Mouse (Mus musculus) neutrophil, adult 5-6 weeks (primary cell): ENCODE measurements around the gene Klf6. TPM values are rescaled to one million over a fixed set of nuclear protein-coding genes. Genes with fewer than 3 reads are reported as not detected.
A peak's percentile ranks its signal among the peaks of the same experiment; 100 is the strongest.

Experiments used
- ATAC-seq: fragments of 151-379, 151-347 bp; 2 replicates; pipeline ENCODE4 v1.8.0; 2017; ENCODE audit warnings: mild to moderate bottlenecking, moderate TSS enrichment; ENCODE audit not compliant: insufficient number of reproducible peaks, poor library complexity, low FRiP score, severe bottlenecking; ENCODE audit errors: extremely low read depth
- total RNA-seq: library from RNA; stranded (forward); fragments of 200-1000 nt; gene quantifications from 2 replicates; pipeline ENCODE4 v1.2.3, GENCODE M21; 2017

The Klf6 gene
- 607 and 625 TPM in 2 replicates for total RNA-seq

DNA sequence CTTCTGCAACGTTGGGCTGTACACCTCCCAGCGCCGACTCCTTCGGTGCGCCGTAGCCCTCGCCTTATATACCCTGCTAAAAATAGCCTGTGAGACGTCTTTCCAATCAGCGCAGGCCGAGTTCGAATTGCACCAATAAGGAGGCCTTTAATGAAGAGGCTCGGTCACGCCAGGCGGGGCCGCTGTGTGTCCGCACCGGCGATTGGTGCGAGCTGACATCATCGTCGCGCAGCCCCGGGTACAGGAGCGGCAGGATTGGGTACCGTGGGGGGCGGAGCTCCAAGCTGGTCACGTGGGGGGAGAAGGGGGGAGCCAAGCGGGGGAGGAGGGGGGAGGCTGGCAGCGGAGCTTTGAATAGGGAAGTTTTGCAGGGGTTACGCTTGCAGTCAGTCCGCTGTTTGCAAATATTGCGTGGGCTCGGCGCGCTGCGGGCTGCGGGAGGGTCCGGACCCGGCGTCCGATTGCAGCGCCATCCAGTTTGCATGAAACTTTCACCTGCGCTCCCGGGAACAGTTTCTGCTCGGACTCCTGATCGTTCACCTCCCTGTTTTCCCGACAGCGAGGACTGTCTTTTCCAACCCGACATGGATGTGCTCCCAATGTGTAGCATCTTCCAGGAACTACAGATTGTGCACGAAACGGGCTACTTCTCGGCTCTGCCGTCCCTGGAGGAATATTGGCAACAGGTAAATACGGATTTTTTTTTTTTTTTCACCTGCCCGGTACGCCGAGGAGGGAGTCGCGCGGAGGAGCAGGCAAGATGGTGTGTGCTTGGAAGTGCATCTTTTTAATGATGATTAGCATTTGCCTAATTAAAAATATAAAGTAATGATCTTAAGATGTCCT lies at the start of gene Klf6:
Klf6 (plus strand) TSS at position 326 of the 846 bp plus-strand sequence.
- ATAC-seq, result peak; percentile 74

DNA sequence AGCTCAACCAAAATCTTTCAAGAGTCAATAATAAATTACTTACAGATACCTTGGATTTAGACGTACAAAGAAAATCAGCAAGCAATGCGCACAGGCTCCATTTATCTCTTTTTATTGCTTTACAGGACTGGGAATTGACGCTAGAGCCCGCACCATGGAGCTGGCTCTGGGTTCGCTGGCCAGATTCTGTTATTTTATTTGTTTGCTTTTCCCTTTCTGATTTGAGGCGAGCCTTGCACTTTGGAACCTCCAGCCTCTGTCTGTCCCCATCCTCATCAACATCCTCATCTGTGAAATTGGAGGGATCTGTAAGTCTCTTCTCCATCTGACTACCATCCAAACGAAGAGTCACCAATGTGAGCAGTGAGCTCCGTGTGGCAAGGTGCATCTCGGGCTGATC lies 47.8 kb upstream of the Klf6 start:
- no peak for ATAC-seq

DNA sequence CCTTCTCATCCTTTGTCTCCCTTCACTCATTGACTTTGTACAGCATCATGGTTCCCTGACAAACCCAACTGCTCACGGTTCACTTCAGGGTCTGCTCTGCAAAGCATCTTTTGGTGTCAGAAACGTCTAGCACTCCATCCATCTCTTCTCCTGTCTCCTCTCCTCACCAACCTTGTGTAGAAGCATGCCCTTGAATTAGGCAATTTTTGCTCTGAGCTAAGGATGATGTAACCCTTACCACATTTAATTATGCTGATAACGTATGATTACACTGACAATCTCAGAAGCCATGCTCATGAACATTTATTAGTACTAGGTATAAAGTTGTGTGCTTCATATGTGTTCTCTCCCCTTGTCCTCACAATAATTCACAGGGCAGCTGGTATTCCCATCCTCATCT lies 44.0 kb upstream of the Klf6 start:
- no peak for ATAC-seq

DNA sequence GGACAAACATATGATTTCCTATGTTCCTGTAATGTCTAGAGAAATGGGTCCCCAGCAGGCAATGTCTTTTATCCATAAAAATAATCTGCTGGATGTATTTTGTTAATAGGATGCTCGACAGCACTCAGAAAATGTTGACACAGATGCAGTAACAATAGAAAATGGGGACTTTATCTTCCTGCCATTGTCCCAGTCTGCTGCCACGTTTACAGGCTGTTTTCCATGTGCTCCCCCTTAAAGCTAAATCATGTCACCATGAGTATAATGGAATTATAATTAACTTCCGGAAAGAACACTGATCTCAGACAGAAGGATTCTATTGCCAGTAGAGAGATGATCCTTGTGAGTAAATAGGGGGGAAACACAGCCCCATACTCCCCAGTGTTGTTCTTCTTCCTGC lies 42.1 kb upstream of the Klf6 start:
- no peak for ATAC-seq

DNA sequence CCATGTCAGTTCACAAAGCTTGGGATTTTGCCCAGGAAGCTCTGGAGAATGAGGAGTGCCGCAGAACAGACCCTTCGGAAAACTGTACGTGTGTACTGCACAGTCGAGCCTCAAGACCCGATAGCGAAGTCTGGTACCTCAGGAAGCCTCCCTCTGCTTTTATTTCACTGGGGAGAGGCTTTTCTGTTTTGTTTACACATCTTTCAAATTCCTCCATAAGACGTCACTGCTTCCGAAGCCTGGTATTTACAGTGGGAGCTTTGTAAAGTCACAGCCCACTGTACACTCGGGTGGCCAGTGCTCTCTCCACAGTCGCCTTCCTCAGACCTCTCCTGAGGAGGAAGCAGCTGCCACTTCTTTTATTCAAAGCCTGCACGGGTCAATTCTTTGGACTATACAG lies 38.7 kb upstream of the Klf6 start:
- ATAC-seq, result no peak

DNA sequence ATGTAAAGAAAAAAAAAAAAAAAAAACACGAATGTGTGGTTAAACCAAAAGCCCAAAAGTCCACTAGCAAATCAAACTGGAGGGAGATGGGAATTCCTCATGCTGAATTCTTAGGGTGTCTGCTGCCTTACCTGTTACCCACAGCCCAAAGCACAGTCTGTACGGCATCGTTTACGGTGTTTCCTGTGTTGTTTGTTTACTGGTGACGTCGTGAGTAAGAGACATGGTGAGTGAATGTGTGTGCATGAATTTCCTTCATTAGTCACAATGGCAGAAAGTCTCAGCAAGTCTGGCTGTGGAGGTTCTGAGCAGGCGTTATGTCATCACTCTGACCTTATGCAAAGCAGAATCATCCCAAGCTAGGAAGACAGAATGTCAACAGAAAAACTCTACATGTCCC lies 38.1 kb upstream of the Klf6 start:
- ATAC-seq, result no peak

DNA sequence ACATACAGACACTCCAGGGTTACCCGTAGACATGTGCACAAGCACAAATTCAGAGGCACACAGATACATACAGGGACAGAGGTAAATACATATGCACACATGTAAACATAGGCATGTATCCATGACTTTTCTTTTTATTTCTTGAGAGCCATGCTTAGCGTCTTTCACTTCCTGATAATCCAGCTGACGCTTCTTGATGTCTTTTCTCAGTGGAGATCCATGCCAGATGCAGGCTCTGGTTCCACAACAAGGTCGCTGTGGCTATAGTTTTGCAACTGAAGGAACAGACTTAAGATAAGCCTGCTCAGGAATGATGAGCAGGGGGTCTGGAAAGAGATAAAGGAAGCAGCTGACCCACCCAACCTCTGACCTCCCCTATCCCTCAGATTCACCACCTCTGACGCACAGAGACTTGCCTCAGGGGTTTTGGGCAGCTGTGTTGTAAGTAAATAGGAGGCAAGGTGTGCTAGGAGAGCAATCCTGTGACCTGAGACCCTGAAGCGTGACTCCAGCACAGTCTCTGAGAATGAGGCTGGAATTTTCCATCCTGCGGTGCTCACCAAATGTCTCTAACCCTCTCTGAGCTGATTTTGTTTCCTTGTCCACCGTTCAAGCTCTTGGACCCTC lies 37.0 kb upstream of the Klf6 start:
- no peak for ATAC-seq

DNA sequence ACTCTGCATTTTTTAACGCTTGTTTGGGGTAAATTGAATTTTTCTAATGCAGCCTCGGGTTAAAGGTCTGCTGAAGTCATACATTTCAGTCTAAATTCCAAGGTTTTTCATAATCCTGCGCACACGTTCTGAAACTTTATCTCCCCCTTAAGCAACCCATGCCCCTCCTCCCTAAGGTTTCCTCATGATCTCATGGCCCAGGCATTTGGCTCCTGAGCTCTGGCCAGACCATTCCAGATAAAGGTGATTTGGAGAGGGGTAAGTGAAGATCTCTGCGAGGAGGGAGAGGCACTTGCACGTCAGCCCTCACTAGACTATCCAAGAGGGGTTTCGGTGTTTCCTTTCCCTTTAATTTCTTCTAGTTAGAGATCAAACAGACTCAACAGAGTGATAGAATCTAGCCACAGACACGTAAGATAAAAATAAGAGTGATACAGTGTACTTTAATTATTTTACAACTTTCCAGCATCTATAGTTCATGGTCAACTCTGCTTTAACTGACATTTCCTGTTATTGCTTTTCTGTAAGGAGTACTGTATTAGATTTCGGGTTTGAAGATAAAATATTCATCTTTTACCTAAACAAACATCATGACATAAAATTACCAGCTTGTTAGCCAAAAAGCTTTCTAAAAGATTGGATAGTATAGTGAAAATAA lies 35.0 kb upstream of the Klf6 start:
- ATAC-seq, result no peak

DNA sequence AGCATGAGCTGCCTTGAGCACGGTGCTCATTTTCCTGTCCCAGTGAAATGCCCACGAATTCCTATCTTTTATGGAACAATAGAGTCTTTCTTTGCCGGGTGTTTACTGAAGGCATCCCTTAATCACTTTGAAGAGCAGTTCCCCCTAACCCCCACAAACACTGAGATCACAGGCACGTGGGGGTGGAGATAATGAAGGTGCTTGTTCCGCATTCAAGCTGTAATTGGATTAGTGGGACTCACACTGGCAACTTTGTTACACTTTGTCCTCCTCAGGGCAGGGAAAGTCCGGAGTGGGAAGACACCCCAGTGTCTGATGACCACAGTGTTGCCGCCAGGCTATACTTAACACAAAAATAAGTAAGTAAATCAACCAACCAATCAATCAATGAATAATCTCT lies 29.3 kb upstream of the Klf6 start:
- ATAC-seq, result no peak

DNA sequence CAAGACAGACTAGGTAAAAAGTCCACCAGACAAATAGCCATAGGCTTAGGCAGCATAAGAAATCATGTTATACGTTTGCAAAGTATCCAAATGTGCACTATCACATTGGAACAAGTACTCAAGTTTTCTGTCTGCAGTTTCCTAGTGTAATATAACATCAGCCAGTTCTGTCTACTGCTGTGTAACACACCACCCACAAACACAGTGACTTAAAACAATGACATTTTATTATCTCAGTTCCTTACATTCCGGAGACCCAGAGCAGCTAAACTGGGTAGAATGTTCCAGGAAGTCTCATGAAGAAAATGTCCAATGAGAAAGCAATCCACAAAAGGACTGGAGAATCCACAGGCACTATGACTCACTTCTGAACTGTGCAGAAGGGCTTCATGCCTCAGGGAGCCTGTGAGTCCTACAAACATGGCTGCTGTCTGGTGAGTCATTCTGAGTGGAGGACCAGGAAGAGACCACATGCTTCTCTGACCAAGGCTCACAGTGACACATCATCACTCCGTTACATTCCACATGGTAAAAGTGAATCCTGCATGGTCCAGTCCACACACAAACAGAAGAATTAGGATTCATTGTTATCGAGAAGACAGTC lies 24.0 kb upstream of the Klf6 start:
- 0 out of 2 replicates have a peak, but pooled peaks have one; percentile 26 for ATAC-seq

DNA sequence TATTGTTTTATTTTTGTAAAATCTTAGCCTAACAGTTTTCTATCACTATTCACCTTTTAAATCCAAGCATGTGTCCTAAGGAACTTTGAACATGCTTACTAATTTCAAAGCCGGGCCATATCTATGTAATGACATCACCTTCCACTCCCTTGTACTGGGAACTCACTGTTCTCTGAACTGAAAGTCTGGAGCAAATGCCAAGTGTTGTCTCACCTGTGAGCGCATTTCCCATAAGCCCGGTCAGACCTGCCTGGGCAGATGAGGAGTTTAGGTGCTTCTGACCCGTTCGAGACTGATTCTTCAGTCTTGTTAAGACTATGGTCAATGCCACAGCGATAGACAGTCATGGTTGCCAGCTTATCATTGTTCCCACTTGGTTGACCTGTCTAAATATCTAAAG lies 19.9 kb upstream of the Klf6 start:
- ATAC-seq, result no peak

DNA sequence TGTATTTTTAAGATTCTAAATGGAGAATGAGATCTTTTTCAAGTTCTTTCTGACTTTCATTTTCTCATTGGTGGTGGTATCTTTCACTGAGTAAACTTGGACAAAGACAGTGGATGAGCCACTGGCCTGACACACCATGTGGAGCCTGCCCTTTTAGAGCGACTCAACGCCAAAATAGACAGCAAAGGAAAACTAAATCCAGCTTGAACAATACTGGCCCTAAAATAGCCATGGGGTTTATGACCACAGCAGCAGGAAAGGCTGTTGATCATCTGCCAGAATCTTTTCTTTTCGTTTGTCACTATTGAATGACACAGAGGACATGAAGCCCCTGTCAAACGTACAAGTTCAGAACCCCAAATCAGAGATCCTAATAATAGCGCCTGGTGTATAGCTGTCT lies 18.4 kb upstream of the Klf6 start:
- no peak for ATAC-seq

DNA sequence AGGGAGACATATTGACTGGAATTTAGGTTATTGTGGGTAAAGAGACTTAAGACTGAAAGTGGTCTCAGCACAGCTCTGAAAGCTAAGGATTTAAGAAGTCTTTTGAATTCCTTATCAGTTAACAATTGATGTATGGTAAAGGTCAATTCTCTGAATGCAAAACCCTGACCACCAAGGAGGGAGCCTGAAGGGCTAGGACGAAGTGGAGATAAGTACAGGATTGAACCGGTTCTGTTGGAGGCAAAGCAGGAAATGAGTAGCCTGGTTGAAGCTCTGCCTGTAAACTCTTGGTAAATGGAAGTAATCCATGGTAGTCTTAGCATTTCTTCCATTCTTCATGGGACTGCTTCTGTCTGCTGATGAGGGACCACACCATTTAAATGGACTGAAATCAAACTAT lies 17.5 kb upstream of the Klf6 start:
- ATAC-seq, result no peak

DNA sequence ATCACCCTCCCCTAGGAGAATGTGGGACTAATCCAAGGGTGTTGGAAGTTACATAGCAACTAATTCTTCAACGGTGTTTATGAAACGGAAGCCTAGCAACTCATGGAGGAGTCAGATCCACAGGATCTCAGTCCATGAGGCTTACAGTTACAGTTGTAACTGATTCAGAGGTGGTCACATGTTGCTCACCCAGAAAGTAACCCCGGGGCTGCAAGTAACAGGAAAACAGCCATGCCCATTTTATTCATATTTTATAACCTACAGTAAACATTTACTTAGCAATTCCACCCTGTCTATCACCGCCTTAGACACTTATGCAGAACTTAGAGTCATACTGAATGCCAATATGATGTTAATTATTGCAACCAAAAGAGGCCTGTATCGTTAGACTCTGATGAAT lies 16.9 kb upstream of the Klf6 start:
- no peak for ATAC-seq

DNA sequence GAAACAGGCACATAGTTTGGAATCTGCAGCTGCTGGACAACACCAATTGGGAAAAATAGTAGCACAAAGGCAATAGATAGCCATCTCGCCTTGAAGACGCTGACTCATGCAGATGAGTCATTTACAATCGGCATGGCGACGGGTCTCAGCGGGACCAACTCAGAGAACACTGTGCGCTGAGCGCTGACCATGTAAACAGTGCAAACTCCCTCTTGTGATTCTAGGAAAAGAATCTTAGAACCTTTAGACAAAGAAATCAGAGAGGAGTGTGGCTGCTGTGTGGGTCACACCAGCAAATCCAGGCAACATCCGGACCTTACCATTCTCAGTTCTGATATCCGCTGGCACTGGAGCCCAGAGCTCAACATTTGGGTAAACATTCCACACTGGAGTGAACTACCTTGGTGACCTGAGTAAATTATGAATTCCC lies 16.1 kb upstream of the Klf6 start:
- peak; percentile 80 for ATAC-seq

DNA sequence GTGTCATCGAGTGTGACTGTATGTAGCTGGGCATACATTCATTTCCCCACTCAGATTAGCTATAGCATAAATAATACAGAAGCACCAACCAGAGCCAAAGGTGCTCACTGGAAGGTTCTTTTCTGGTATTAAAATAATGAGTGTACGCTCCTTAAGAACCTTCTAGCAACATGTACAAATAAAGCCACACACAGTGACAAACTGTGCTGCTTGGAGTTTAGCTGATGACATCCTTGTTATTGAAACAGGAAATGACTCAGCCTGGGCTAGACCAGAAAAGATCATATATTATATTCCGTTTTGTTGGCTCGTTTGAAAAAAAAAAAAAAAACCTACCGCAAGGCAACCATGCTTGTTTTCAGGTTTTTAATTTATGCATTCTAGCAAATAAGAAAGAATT lies 15.7 kb upstream of the Klf6 start:
- ATAC-seq, result peak; percentile 92

DNA sequence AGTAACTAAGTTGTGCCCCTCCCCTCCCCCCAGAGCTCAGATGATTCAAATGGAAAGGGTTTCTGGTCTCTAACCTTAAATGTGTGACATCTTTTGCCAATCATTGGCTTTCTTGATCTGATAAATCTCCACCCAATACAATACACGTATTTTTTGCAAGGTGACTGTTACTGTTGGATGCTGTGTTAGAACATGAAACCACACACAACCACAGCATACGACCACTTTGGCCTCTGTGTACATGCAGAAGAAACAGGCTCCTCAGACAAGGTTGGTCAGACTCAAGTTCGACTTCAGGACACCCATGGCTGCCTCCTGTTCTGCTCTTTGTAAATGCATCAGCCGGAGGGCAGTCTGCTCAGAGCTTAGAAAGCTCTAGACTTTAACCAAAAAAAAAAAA lies 14.4 kb upstream of the Klf6 start:
- ATAC-seq, result no peak

DNA sequence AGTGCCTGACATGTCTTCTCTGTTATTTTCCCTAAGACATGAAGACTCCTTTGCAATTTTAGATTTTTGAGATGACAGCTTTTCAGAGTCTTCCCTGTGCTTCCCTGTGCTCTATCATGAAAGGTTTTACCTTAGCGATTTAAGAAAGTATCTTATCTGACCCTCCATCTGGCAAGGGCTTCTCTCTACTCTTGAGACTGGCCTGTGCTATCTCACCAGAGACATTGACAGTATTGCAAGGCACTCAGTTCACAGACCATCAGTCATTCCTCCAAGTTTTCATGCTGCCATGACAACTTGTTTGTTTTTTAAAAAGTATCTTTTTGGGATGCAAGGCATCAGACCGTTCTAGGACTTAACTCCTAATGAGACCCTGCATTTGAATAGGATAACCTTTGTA lies 13.5 kb upstream of the Klf6 start:
- ATAC-seq, result no peak

DNA sequence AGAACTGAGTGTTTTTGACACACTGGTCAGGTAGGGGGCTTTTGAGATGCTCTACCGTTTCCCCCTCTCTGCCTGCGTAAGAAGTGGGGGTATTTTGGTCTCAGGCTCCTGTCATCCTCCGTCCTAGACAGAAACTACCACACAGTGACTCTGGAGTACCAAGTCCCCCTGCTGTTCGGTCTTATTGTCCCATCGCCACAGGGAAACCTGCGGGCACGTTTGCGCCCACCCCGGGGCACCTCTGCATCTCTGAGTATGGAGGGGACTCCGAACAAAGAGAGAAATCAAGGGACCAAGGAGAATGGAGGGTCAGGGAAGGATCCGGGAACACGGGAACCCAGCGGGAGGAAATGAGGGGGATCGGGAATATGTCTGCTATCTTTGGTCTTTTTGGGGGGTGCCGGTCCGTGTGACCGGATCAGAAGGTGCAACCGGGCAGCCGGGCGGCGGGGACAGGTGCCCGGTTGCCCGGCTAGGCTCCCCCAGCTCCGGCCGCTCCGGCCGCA lies 578 bp upstream of the Klf6 start:
- peak; percentile 28 for ATAC-seq
